Mouse (Mus musculus): ENCODE data around the gene Cib1.

Cib1 gene

GRCm38 (mm10) chr7:80232489-80233029 is at the start of gene Cib1, which contains the start of gene Gdpgp1:
Gene Cib1 (minus strand): TSS chr7:80232813.
Gene Gdpgp1 (plus strand): TSS chr7:80232865.
- in situ Hi-C loops (cut with MboI): no loop called here

DNA sequence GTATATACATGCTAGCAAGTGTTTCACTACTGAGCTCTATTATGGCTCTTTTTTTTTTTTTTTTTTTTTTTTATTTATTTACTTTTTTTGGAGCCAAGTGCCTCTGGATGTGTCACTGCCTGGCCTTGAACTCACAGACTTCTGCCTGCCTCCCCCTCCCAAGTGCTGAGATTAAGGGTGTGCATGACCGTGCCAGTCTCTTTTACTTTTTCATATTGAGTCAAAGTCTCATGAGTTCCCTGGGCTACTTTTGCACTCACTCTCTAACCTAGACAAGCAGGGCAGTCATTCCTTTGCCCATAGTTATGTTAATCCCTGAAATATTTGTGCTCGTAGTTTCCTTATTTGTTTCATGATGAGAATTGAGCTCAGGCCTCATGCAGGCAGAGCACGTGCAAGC is 49.0 kb upstream of the Cib1 start:
- in situ Hi-C loops (cut with MboI): no loop called here

- in situ Hi-C loops (cut with MboI): no loop called here
Observed at GRCm38 (mm10) chr7:80280998-80281397, 48.4 kb upstream of the Cib1 start.

GRCm38 (mm10) chr7:80280032-80280431 is 47.4 kb upstream of the Cib1 start:
- in situ Hi-C loops (cut with MboI): no loop called here

DNA sequence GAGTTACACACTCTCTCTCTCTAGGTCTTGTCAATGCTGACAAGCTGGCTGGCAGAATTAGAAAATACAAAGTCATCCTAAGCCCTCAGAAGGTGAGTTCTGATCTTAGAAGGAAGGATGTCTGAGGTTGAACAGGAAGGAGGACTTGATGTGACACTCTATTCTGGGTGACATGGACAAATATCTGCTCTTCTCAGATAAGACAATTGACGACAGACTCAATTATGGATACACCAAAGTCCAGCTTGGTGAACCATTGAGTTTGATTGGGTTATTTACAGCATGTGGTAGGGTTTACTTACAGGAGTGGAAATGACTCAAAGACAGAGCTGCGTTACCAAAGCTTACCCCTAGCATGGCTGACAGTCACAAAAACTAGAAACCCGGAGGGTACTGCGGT is 43.8 kb upstream of the Cib1 start:
- in situ Hi-C loops (cut with MboI): no loop called here

DNA sequence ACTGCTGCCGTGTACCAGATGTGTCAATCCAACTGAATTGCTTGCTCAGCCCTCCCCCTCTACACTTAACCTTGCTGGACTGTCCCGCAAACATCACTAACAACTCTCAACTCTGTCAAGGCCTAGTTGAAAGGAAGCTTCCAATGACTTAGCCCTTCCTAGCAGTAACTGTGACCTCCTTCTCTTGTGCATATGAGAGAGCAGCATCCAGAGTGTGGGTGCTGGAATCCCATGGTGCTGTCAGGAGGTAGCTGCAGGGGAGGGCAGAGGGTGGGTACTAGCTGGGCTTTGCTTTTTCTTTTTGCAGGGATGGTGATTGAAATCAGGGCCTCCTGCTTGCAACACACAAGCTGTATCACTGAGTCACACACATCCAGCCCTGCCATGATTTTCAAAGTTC is 40.8 kb upstream of the Cib1 start:
- in situ Hi-C loops (cut with MboI): no loop called here

DNA sequence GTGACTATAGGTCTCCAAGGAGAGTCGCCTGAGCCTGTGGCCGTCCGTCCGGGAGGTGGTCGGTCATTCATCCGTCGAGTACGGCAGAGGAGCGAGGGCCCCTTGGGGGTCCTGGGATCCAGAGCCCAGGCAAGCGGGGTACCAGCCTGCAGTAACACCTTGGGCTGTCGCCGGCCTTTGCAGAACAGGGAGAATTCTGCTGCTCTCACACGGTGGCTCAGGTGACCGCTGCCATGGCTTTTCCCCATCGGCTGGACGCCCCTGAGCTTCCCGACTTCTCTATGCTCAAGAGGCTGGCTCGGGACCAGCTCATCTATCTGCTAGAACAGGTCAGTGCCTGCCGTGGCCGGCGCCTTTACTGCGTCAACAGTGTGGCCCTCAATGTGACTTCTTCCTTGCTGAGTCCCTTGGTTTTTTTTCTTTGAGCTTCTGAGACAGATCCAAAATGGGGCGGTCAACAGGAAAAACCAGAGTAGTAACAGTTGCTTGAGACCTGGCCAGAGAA is 37.2 kb upstream of the Cib1 start:
- in situ Hi-C loops (cut with MboI): no loop called here

DNA sequence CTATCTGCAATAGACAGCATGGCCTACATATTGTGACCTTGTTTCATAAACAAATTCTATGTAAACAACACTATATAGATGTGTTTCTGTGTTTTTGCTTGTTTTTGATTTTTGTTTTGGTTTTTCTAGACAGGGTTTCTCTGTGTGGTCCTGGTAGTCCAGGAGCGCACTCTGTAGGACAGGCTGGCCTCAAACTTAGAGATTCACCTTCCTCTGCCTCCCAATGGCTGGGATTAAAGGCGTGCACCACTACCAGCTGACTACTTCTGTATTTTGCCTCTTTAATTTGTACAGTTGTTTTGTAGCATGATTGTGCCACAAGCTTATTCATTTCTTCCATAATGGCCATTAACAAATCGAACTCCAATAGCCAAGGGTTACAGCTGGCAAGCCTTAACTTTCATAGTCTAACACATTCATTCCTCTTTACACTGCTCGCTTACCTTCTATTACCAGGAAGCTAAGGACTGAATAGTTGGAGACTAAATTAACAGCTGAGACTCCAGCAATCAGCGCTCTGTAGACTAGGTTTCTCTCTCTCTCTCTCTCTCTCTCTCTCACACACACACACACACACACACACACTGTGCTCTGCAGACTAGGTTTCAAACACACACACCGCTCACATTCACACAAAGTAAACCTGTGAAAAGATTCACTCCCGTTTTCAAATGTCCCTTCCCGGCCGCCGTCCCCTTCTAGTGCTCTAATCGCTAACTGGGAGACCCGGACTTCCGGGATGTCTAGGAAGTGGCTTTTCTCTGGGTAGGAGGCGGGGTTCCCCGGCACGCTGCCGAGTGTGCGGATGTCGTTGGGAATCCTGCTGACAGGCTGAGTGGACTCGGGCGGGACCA is 36.5 kb upstream of the Cib1 start, which contains the start of gene Vps33b:
Gene Vps33b (plus strand): TSS at position 753 of the 854 bp plus-strand sequence.
- in situ Hi-C loops (cut with MboI): no loop called here

GRCm38 (mm10) chr7:80267764-80268163 is 35.2 kb upstream of the Cib1 start:
- in situ Hi-C loops (cut with MboI): no loop called here

GRCm38 (mm10) chr7:80264606-80265005 is 32.0 kb upstream of the Cib1 start:
- in situ Hi-C loops (cut with MboI): no loop called here

DNA sequence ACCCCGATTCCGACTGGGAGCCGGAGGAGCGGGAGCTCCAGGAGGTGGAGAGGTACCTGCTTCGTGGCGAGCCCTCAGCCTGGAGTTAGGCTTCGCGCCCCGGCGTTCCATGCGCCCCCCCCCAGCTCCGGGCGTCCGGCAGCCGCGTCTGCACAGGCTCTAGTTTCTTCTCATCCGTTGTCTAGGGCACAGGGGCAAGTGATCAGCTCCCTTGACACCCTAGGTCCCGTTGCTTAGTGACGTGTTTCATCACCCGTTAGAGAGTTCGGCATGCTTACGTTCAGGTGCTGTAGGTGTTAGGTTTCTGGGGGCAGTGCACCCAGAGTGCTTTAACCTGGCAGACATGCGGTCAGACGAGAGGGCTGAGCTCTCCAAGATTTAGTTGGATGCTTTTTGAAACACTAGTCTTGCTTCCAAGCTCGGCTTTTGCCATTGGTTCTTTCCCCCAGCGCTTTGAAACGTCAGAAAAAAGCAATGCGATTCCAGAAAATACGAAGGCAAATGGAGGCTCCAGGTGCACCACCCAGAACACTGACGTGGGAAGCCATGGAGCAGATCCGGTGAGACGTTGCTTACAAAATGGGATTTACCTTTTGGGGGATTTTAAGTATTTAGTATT is 28.9 kb upstream of the Cib1 start:
- in situ Hi-C loops (cut with MboI): no loop called here

DNA sequence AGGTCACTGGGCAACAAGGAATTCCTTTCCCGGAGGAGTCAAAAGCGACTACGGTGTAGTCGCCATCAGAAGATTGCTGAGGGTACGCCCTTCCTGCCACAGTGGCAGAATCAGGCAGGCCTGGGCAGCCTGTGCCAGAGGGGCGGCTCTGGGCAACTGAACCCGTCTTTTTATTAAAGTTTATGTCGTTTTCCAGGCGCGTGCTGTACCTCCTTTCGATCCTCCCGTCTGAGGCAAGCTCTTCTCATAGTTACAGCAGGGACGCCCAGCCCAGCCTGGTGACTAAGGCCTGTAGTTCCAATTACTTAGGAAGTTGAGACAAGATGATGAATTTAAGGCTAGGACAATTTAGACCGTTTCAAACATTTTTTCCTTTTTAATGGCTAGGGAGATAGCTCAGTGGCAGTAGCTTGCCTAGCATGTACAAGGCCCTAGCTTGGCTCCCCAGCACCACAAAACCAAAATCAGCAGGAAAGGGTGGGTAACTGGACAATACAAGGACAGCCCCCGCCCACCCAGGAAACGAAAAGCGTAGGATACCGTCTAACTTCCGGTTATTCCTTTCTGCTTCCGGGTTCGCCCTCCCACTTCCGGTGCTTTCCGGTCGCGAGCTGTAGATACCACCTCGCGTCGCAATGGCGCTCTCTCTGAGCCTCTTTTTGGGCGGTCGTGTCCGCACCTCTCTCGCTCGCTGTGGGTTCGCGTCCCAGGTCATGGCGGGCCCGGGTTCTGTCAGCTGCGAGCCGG is 28.2 kb upstream of the Cib1 start, which contains the start of gene Ngrn:
Gene Ngrn (plus strand): TSS at position 591 of the 747 bp plus-strand sequence.
- in situ Hi-C loops (cut with MboI): no loop called here

DNA sequence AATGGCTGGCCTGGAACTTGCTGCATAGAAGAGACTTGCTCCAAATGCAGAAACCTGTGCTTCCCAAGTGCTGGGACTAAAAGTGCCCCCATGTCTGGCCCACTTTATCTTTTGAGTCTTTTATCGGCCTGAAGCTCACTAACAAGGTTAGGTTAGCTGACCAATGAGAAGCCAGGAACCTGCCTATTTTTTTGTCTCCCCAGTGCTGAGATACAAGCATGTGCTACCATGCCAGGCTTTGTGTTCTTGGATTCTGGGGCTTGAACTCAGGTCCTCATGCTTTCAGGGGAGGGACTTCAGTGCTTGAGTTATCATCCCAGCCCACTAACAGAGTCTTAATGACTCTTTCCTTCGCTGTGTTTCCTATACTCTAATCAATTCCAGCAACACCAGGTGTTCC is 25.1 kb upstream of the Cib1 start:
- in situ Hi-C loops (cut with MboI): no loop called here

DNA sequence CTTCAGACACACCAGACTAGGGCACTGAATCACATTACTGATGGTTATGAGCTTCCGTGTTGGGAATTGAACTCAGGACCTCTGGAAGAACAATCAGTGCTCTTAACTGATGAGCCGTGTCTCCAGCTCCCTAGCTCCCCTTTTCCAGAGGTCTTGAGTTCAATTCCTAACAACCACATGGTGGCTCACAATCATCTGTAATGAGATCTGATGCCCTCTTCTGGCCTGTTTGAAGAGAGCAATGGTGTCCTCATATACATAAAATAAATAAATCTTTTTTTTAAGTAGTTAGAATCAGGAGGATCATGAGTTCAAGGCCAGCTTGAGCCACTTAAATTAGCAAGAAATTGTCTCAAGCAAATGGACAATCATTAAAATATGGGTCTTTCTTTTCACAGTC is 23.4 kb upstream of the Cib1 start:
- in situ Hi-C loops (cut with MboI): no loop called here

- in situ Hi-C loops (cut with MboI): no loop called here
Observed at GRCm38 (mm10) chr7:80252886-80253285, 20.3 kb upstream of the Cib1 start.

DNA sequence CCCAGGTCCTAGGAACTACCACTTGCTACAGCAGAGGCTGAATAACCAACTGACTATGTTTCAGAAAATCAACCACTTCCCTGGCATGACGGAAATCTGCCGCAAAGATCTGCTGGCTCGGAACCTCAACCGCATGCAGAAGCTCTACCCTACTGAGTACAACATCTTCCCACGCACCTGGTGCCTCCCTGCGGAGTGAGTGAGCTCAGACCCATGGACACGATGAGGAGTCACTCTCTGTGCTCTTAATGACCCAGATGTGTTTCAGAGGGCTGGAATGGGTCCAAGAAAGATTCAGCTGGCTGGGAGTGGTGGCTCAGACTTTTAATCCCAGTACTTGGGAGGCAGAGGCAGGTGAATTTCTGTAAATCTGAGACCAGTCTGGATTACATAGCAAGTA is 19.8 kb upstream of the Cib1 start:
- in situ Hi-C loops (cut with MboI): no loop called here

DNA sequence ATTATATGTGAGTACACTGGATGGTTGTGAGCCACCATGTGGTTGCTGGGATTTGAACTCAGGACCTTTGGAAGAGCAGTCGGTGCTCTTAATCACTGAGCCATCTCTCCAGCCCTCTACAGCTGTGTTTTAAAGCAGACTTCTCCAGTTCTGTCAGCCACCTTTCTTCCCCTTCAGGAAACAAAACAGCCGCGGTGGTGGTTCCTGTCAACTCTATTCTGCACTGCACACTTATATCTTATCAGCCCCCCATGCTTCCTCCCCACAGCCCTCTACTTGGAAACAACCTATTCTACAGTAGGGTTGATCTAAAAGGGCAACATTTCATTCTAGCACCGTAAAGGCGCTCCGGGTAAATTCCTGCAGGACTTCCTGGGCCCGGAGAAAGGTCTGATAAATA is 14.2 kb upstream of the Cib1 start:
- in situ Hi-C loops (cut with MboI): no loop called here

DNA sequence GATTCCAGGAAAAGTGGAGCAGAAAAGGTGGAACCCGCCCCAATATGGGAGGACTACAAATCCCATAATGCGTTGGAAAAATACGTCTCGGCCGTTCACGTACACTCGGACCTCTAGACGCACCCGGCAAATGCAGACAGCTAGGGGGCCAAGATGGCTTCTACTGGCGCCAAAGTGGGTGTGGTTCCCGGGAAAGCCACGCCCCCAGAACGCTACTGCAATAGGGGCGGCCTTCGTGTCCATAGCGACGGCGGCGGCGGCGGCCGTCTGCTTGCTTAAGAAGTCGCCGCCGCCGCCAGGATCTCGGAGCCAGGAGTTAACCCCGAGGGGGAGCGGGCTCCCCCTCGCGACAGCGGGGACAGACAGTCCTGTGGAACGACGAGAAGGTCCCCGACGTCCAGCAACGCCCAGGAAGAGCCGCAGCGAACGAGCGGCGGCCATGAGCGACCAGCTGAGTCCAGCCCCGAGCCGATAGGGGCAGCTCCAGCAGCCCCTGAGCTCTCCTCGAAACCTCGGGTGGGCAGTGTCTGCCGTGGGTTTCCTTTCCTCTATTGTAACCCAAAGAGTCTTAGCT is 13.6 kb upstream of the Cib1 start, which contains the start of gene Ttll13:
Gene Ttll13 (plus strand): TSS at position 229 of the 574 bp plus-strand sequence.
- in situ Hi-C loops (cut with MboI): no loop called here

DNA sequence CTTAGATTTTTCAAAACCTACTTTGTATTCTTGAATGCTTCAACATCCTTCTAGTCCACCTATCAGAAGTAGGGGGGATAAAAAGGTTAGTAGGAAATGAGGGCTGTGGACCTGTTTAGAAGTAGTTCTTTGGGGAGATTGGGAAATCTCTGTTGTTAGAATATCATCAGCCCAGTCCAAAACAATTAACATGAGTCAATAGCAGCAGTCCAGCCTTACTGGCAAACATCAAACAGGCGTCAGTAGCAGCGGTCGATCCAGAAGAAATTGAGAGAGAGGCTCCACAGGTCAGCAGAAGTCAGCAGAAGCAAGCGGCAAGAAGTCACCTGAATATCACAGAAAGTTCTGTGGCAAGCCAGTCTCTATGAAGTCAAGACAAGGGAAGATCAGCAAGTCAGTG is 12.2 kb upstream of the Cib1 start:
- in situ Hi-C loops (cut with MboI): no loop called here

- in situ Hi-C loops (cut with MboI): no loop called here
Observed at GRCm38 (mm10) chr7:80241661-80242060, 9.0 kb upstream of the Cib1 start.

GRCm38 (mm10) chr7:80238542-80238941 is 5.9 kb upstream of the Cib1 start:
- in situ Hi-C loops (cut with MboI): no loop called here

DNA sequence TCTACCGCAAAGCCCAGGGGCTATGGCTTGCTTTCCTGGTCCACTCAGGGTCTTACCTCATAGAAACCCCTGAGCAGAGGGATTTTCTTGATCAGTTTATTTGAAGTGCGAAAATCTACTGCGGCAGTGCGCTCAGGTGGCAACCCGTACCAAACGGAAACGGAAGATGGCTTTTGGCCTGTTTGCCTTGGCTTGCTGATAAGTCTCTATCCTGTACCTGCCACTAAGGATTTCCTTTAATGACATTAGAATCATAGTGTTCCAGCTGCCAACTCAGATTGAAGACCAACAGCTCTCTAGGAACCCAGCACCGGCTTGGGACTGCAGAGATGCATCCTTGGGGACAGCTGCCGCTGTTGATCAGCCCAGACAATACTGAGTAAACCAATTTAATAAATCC is 1.2 kb upstream of the Cib1 start:
- in situ Hi-C loops (cut with MboI): no loop called here

Data from mature B cell (primary cell).